Mouse (Mus musculus) small intestine, adult 2 months (tissue): Measurements from ENCODE around the gene Wdr61. TPM values are rescaled to one million over a fixed set of nuclear protein-coding genes. Genes with fewer than 3 reads are reported as not detected.

Source experiments
- H3K27ac ChIP-seq: fragments of 200-500 bp; 2 replicates; pipeline ENCODE4 v1.5.1; 2012; ENCODE audit warnings: low read depth, low read length, control low read depth, inconsistent platforms; ENCODE audit not compliant: insufficient read depth
- H3K27me3 ChIP-seq: fragments of 200-500 bp; 2 replicates; pipeline ENCODE4 v1.6.1; 2012; ENCODE audit warnings: mild to moderate bottlenecking, moderate library complexity, low read length, inconsistent platforms; ENCODE audit not compliant: control insufficient read depth, insufficient read depth
- H3K36me3 ChIP-seq: fragments of 200-500 bp; 2 replicates; pipeline ENCODE4 v1.6.1; 2012; ENCODE audit warnings: mild to moderate bottlenecking, low read length, control low read depth, inconsistent platforms; ENCODE audit not compliant: control insufficient read depth, insufficient read depth
- H3K4me1 ChIP-seq: fragments of 200-500 bp; 2 replicates; pipeline ENCODE4 v1.6.1; 2012; ENCODE audit warnings: low read length, inconsistent platforms, mixed read lengths; ENCODE audit not compliant: control insufficient read depth, insufficient read depth, insufficient read length
- H3K4me3 ChIP-seq: fragments of 200-500 bp; 2 replicates; pipeline ENCODE4 v1.5.1; 2012; ENCODE audit warnings: low read depth, mild to moderate bottlenecking, control low read depth, inconsistent platforms, low read length, moderate library complexity
- CTCF ChIP-seq: fragments of 200-500 bp; IDR thresholded peaks from 2 replicates; pipeline ENCODE4 v1.5.1; 2012; ENCODE audit warnings: low read depth, mild to moderate bottlenecking, control low read depth, inconsistent platforms, low read length, moderate library complexity, mixed read lengths; ENCODE audit not compliant: insufficient replicate concordance, insufficient read length; ENCODE audit errors: extremely low read depth
- POLR2A ChIP-seq: fragments of 200-500 bp; IDR thresholded peaks from 2 replicates; pipeline ENCODE4 v1.6.1; 2012; ENCODE audit warnings: low read depth, mild to moderate bottlenecking, control low read depth, inconsistent platforms, low read length, moderate library complexity
- WGBS: fragments of 180-500 bp; shearing (Covaris S2); methylation state at CpG from one replicate; pipeline ENCODE4 v1.1.7; 2018; 5-methylcytosine and 5-hydroxymethylcytosine counted together
- polyA plus RNA-seq: library from polyadenylated mRNA; depleted of rRNA; stranded (reverse); fragments of >200 nt; gene quantifications from 2 replicates; pipeline ENCODE4 v1.2.3, GENCODE M21; 2012

Gene Wdr61
- polyA plus RNA-seq, 1 experiment: 11.9 TPM

- H3K27ac ChIP-seq: no peak overlapping the region
- no peaks in the 10 kb centered on the region for H3K4me1 ChIP-seq
- H3K36me3 ChIP-seq: no peaks in the 10 kb centered on the region
- TF ChIP-seq POLR2A: no peak
- H3K27me3 ChIP-seq: no peaks in the 10 kb centered on the region
- no peak overlapping the region for H3K4me3 ChIP-seq
- 67% methylated on average over 8 of the region's 8 CpGs for WGBS
Measured at GRCm38 (mm10) chr9:54689446-54689845, 44.9 kb downstream of the Wdr61 start.

DNA sequence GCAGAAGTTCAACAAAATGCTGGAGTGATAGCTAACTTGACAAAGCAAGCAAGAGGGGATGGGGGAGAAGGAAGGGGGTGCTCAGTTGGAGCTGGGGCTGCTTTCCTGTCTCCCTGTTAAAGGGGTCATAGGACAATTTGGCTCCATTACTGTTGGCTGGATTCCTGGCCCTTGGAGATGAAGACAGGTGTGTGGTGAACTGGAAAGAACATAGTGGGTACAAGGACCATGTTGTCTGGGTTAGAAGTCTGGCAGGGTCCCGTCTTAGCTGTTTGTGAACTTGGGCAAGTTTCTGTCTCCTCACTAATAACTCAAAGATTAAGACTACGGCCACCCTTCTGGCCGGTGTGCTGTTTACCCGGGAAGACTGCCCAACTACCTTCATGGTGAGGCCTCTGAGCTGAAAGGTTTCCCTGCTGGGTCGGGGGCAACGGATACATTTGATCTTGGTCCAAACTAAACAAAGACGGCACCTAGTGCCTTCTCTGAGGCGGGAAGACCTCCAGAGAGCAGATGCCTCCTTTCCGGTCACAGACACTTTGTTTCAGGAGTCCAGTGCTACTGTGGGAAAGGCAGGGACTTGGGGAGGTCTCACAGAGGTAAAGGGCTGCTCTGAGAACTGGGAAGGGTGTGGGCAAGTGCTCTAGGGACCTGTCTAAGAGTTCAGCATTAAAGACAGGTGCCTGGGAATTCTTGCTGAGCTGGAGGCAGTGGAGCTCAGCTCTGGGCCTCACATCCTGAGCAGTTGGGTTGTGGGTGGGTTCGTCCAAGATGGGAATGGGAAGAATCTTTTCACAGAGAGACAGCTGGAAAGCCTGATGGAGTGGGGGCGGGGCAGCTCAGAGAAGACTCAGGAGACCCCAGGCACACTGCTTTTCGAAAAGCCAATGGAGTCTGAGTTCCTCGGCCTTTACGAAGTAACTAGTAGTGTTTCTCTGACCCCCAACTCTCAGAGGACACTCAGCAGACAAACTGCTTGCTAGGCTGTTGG is 46.8 kb downstream of the Wdr61 start:
- TF ChIP-seq CTCF: no peak
- no peak for TF ChIP-seq POLR2A
- H3K27ac ChIP-seq: no peak overlapping the region
- H3K4me3 ChIP-seq: no peak overlapping the region
- no peaks in the 10 kb centered on the region for H3K36me3 ChIP-seq
- H3K27me3 ChIP-seq: no peaks in the 10 kb centered on the region
- H3K4me1 ChIP-seq: no peaks in the 10 kb centered on the region
- WGBS: 49% methylated on average over 14 of the region's 14 CpGs

DNA sequence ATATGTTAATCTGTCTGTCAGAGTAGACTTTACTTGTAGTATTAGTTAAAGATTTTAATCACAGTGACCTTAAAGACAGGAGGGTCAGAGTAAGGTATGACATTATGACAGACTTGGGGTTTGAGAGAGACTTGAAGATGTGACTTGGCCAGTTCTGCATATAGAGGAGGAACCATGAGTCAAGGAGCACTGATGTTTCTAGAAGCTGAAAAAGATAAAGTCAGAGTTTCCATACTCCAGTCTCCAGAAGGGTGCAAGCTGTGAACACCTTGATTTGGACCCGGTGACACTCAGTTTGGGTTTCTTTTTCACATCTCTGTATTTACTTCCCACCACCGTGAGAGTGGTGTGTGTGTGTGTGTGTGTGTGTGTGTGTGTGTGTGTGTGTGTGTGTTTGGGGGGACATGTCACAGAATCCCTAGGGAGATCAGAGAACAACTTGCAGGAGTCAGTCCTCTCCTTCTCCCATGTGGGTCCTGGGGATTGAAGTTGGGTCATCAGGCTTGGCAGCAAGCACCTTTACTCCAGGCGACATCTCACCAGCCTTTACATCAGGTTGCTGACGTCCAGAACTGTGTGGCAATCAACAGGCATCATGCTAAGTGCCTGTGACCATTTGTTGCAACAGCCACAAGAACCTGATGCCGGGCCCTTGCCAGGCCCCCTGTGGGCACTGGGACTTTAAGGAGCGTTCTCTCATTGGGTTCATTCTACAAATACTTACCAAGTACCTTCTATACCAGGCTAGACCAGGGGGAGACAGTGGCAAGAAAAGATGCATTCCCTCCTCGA is 50.3 kb downstream of the Wdr61 start:
- Histone ChIP-seq H3K4me3 (no peak overlapping the region), H3K4me1 (no peaks in the 10 kb centered on the region), H3K27me3 (no peaks in the 10 kb centered on the region), H3K36me3 (no peaks in the 10 kb centered on the region), H3K27ac (no peak overlapping the region)
- TF ChIP-seq CTCF: no peak
- TF ChIP-seq POLR2A: no peak
- WGBS: 82% methylated on average over 7 of the region's 7 CpGs

DNA sequence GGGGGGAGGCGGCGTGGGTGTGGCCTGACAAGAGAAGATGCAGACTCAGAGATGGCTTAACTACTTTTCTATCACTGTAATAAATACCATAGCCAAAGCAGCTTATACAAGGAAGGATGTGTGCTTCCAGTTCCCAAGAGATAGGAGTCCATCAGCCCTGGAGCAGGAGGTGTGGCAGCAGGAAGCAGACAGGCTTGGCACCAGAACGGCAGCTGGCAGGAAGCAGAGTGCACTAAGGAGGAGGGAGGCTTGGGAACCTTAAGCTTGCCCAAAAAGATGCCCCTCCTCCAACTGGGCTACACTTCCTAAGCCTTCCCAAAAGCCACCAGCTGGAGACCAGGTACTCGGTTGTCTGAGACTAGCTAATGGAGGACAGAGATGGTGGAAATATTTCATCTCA is 51.5 kb downstream of the Wdr61 start:
- TF ChIP-seq POLR2A (no peak), CTCF (no peak)
- WGBS: 16% methylated on average over 4 of the region's 4 CpGs

DNA sequence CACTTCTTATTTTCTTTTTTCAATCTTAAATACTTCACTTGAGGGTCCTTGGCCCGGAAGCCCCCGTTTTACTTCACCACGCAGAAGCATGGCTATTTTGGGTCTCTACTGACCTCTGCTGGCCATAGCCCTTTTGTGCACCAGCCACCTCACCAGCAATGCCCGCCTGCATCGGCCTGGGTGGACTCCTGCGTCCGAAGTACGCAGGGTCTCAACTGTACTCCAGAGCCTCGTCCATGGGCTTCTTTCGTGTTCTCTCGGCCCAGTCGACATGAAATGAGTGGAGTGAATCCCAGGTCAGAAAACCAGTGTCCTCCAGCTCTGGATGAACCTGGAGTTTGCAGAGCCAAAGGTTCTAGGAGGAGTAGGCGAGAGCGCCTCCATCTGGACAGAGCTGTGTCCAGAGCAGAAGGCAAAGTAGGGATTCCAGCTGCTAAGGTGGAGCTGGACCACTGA is 57.8 kb downstream of the Wdr61 start:
- Histone ChIP-seq H3K36me3 (no peaks in the 10 kb centered on the region), H3K4me3 (peak overlapping the region; percentile 49), H3K27me3 (no peaks in the 10 kb centered on the region), H3K4me1 (no peaks in the 10 kb centered on the region), H3K27ac (no peak overlapping the region)
- 3% methylated on average over 14 of the region's 14 CpGs for WGBS
- TF ChIP-seq CTCF (peak; percentile 82; the same call in 1 of the 2 replicates), POLR2A (no peak)

More for the DNA sequence above, 51.5 kb downstream of the Wdr61 start:
- no peaks in the 10 kb centered on the region for H3K36me3 ChIP-seq
- no peak overlapping the region for H3K27ac ChIP-seq
- no peaks in the 10 kb centered on the region for H3K4me1 ChIP-seq
- no peak overlapping the region for H3K4me3 ChIP-seq
- H3K27me3 ChIP-seq: no peaks in the 10 kb centered on the region

DNA sequence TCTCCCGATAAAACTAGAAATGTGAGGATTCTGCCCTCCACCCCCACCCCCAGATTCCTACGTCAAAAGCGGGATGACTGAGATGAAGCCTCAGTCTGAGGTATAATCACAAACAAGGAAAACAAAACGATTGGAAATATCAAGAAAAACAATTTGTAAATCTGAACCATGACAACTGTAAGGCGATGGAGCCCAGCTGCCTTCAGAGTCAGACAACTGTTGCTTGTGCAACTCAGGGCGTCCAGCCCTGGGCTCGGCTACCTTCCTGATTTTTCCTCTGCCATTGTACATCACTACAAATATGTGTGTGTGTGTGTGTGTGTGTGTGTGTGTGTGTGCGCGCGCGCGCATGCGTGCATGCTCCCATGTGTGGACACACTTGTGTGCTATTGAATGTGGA is 60.4 kb downstream of the Wdr61 start:
- WGBS: 85% methylated on average over 13 of the region's 13 CpGs
- no peak overlapping the region for H3K4me3 ChIP-seq

DNA sequence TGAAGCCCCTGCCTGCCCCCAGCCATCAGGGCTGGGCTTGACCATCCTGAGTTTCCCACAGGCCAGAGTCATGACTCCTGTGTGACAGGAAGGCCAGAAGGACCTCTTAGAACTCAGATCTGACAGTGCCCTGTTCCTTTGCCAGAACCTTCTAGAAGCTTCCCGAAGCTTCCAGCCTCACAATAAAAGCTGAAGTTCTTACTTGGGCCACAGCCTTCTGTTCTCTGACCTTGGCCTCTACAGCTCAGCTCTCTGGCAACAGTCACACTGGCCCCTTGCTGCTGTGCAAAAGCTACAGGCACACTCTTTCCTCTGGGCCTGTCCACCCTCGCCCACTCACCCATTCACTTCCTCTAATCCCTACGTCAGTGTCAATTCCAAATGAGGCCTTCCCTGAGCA is 62.4 kb downstream of the Wdr61 start:
- Histone ChIP-seq H3K27me3 (no peaks in the 10 kb centered on the region), H3K4me3 (no peak overlapping the region), H3K4me1 (no peaks in the 10 kb centered on the region), H3K36me3 (no peaks in the 10 kb centered on the region), H3K27ac (no peak overlapping the region)
- no peak for TF ChIP-seq CTCF
- TF ChIP-seq POLR2A: no peak
- WGBS: 86% methylated on average over 3 of the region's 3 CpGs

More for the DNA sequence above, 60.4 kb downstream of the Wdr61 start:
- no peaks in the 10 kb centered on the region for H3K36me3 ChIP-seq
- no peak overlapping the region for H3K27ac ChIP-seq
- H3K27me3 ChIP-seq: no peaks in the 10 kb centered on the region
- no peaks in the 10 kb centered on the region for H3K4me1 ChIP-seq
- TF ChIP-seq CTCF (no peak), POLR2A (no peak)
